Mouse (Mus musculus): ENCODE data around the gene Tbc1d22a.

- no peak for TF ChIP-seq CTCF (IDR thresholded peaks at IDR 0.05; ENCODE audit: insufficient read depth, low read length)
- no peak for TF ChIP-seq POLR2A (IDR thresholded peaks at IDR 0.05; ENCODE audit: borderline replicate concordance, extremely low read depth, low read depth, low read length)
Observed at GRCm38 (mm10) chr15:86184851-86185688, 29.2 kb upstream of the Tbc1d22a start.
